Mouse (Mus musculus): ENCODE measurements around the gene Azi2. TPM values are rescaled to one million over a fixed set of nuclear protein-coding genes. Genes with fewer than 3 reads are reported as not detected.

The Azi2 gene
- polyA plus RNA-seq, 1 experiment, result 21.6 TPM

DNA sequence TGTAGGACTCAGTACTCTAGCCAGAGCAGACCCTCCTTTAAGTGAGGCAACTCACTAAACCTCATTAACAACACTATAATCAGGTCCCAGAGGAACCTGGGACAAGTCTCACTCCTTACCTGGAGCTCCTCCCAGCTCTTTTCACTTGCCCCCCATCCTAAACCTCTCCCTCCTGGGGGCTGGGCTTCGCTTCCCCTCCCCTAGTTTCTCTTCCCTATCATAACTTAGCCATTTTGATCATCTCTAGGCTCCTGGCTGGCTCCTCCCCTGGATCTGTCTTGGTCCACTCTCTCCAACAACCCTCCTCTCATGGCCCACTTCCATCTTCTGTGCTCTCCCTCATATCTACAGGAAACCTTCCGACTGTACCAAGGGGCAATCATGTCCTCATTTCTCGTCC, 31.0 kb downstream of the Azi2 start:
- H3K4me2 ChIP-seq (ENCODE audit: low read depth), result no peak overlapping the region

DNA sequence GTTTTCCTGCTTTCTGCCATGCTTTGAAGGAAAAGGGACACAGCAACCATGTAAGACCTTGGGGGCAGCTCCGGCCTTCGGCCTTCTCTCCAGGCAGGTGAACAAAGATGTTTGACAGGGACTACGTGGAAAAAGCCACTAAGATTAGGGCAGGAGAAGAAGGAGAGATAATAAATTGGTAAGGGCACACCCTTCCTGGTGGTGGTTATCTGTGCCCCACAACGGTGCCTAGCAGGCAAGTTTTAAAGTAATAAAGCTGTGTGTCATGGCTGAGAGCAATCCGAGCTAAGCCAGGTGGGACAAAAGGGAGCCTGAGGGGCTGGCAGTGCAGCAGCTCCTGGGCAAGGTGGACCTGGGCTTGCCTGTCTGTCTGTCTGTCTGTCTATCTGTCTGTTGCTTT, 31.8 kb downstream of the Azi2 start:
- no peak for TF ChIP-seq MYOG (IDR thresholded peaks at IDR 0.05; ENCODE audit: control insufficient read depth in 1 of 3, insufficient read depth in 1 of 3, insufficient read length in 2 of 3, low read depth in 2 of 3)
- TF ChIP-seq USF1 (IDR thresholded peaks at IDR 0.05; ENCODE audit: low read depth), result no peak
- no peak for TF ChIP-seq TCF12 (IDR thresholded peaks at IDR 0.05; ENCODE audit: insufficient read depth, poor library complexity, severe bottlenecking)
- TF ChIP-seq SRF (IDR thresholded peaks at IDR 0.05; ENCODE audit: control insufficient read depth, insufficient read length, low read depth), result no peak
- TF ChIP-seq CEBPB (IDR thresholded peaks at IDR 0.05; ENCODE audit: insufficient read depth, poor library complexity, severe bottlenecking), result no peak
- peaks cover 1% of the 10 kb centered on the region for H3K36me3 ChIP-seq (ENCODE audit: control insufficient read depth, insufficient read depth)
- H3K79me2 ChIP-seq (ENCODE audit: control insufficient read depth, insufficient read depth), result no peaks in the 10 kb centered on the region
- no peaks in the 10 kb centered on the region for H3K27me3 ChIP-seq (ENCODE audit: control insufficient read depth, insufficient read depth, insufficient read length)
- no peak overlapping the region for H3K4me3 ChIP-seq
- H3ac ChIP-seq (ENCODE audit: control insufficient read depth, insufficient read length), result no peak overlapping the region
- no peak overlapping the region for H3K4me2 ChIP-seq (ENCODE audit: low read depth)

More for the DNA sequence above, 31.0 kb downstream of the Azi2 start:
- Histone ChIP-seq H3K36me3 (ENCODE audit: control insufficient read depth, insufficient read depth) (peaks cover 5% of the 10 kb centered on the region), H3K79me2 (ENCODE audit: control insufficient read depth, insufficient read depth) (no peaks in the 10 kb centered on the region), H3K4me3 (no peak overlapping the region), H3ac (ENCODE audit: control insufficient read depth, insufficient read length) (no peak overlapping the region), H3K27me3 (ENCODE audit: control insufficient read depth, insufficient read depth, insufficient read length) (no peaks in the 10 kb centered on the region)
- TF ChIP-seq TCF3 (IDR thresholded peaks at IDR 0.05; ENCODE audit: insufficient read length, low read depth) (no peak), E2F4 (IDR thresholded peaks at IDR 0.05; ENCODE audit: insufficient read depth) (no peak), USF1 (IDR thresholded peaks at IDR 0.05; ENCODE audit: low read depth) (no peak), POLR2A (IDR thresholded peaks at IDR 0.05; ENCODE audit: insufficient read length, low read depth) (no peak), REST (IDR thresholded peaks at IDR 0.05; ENCODE audit: insufficient read depth, insufficient read length) (no peak), POLR2AphosphoS2 (IDR thresholded peaks at IDR 0.05; ENCODE audit: insufficient read length, low read depth) (no peak)

- no peaks in the 10 kb centered on the region for H3K36me3 ChIP-seq (ENCODE audit: control insufficient read depth, insufficient read depth)
- TF ChIP-seq TCF3 (IDR thresholded peaks at IDR 0.05; ENCODE audit: insufficient read length, low read depth), result no peak
- no peak for TF ChIP-seq POLR2A (IDR thresholded peaks at IDR 0.05; ENCODE audit: insufficient read length, low read depth)
- TF ChIP-seq MYOG (IDR thresholded peaks at IDR 0.05; ENCODE audit: control insufficient read depth in 1 of 3, insufficient read depth in 1 of 3, insufficient read length in 2 of 3, low read depth in 2 of 3), result no peak
- TF ChIP-seq REST (IDR thresholded peaks at IDR 0.05; ENCODE audit: insufficient read depth, insufficient read length), result no peak
- no peak for TF ChIP-seq TCF12 (IDR thresholded peaks at IDR 0.05; ENCODE audit: insufficient read depth, poor library complexity, severe bottlenecking)
- no peak for TF ChIP-seq E2F4 (IDR thresholded peaks at IDR 0.05; ENCODE audit: insufficient read depth)
- no peak for TF ChIP-seq CEBPB (IDR thresholded peaks at IDR 0.05; ENCODE audit: insufficient read depth, poor library complexity, severe bottlenecking)
- TF ChIP-seq MYOD1 (IDR thresholded peaks at IDR 0.05; ENCODE audit: control insufficient read depth in 1 of 3, insufficient read length in 2 of 3, low read depth in 2 of 3), result no peak
- no peak for TF ChIP-seq SRF (IDR thresholded peaks at IDR 0.05; ENCODE audit: control insufficient read depth, insufficient read length, low read depth)
- no peak for TF ChIP-seq MAX (IDR thresholded peaks at IDR 0.05; ENCODE audit: low read depth)
- TF ChIP-seq USF1 (IDR thresholded peaks at IDR 0.05; ENCODE audit: low read depth), result no peak
- no peak for TF ChIP-seq POLR2AphosphoS2 (IDR thresholded peaks at IDR 0.05; ENCODE audit: insufficient read length, low read depth)
- no peak overlapping the region for H3K4me3 ChIP-seq
- H3ac ChIP-seq (ENCODE audit: control insufficient read depth, insufficient read length), result no peak overlapping the region
- no peaks in the 10 kb centered on the region for H3K79me2 ChIP-seq (ENCODE audit: control insufficient read depth, insufficient read depth)
- no peak overlapping the region for H3K4me2 ChIP-seq (ENCODE audit: low read depth)
- H3K27me3 ChIP-seq (ENCODE audit: control insufficient read depth, insufficient read depth, insufficient read length), result no peaks in the 10 kb centered on the region
Observed at GRCm38 (mm10) chr9:118073358-118073757, 33.1 kb downstream of the Azi2 start.

GRCm38 (mm10) chr9:118082575-118083431, 42.5 kb downstream of the Azi2 start:
- no peak overlapping the region for H3K4me2 ChIP-seq (ENCODE audit: low read depth)
- no peaks in the 10 kb centered on the region for H3K79me2 ChIP-seq (ENCODE audit: control insufficient read depth, insufficient read depth)
- no peak overlapping the region for H3ac ChIP-seq (ENCODE audit: control insufficient read depth, insufficient read length)
- H3K36me3 ChIP-seq (ENCODE audit: control insufficient read depth, insufficient read depth), result no peaks in the 10 kb centered on the region
- H3K4me3 ChIP-seq, result no peak overlapping the region
- TF ChIP-seq TCF12 (IDR thresholded peaks at IDR 0.05; ENCODE audit: insufficient read depth, poor library complexity, severe bottlenecking) (no peak), MYOG (IDR thresholded peaks at IDR 0.05; ENCODE audit: control insufficient read depth in 1 of 3, insufficient read depth in 1 of 3, insufficient read length in 2 of 3, low read depth in 2 of 3) (no peak), USF1 (IDR thresholded peaks at IDR 0.05; ENCODE audit: low read depth) (no peak), CEBPB (IDR thresholded peaks at IDR 0.05; ENCODE audit: insufficient read depth, poor library complexity, severe bottlenecking) (no peak), REST (IDR thresholded peaks at IDR 0.05; ENCODE audit: insufficient read depth, insufficient read length) (no peak), POLR2AphosphoS2 (IDR thresholded peaks at IDR 0.05; ENCODE audit: insufficient read length, low read depth) (no peak), POLR2A (IDR thresholded peaks at IDR 0.05; ENCODE audit: insufficient read length, low read depth) (no peak), SRF (IDR thresholded peaks at IDR 0.05; ENCODE audit: control insufficient read depth, insufficient read length, low read depth) (no peak), MYOD1 (IDR thresholded peaks at IDR 0.05; ENCODE audit: control insufficient read depth in 1 of 3, insufficient read length in 2 of 3, low read depth in 2 of 3) (no peak), TCF3 (IDR thresholded peaks at IDR 0.05; ENCODE audit: insufficient read length, low read depth) (no peak), E2F4 (IDR thresholded peaks at IDR 0.05; ENCODE audit: insufficient read depth) (no peak), MAX (IDR thresholded peaks at IDR 0.05; ENCODE audit: low read depth) (no peak)
- H3K27me3 ChIP-seq (ENCODE audit: control insufficient read depth, insufficient read depth, insufficient read length), result no peaks in the 10 kb centered on the region

- H3K79me2 ChIP-seq (ENCODE audit: control insufficient read depth, insufficient read depth), result no peaks in the 10 kb centered on the region
- no peaks in the 10 kb centered on the region for H3K27me3 ChIP-seq (ENCODE audit: control insufficient read depth, insufficient read depth, insufficient read length)
- no peak for TF ChIP-seq POLR2A (IDR thresholded peaks at IDR 0.05; ENCODE audit: insufficient read length, low read depth)
- no peak for TF ChIP-seq SRF (IDR thresholded peaks at IDR 0.05; ENCODE audit: control insufficient read depth, insufficient read length, low read depth)
- no peak for TF ChIP-seq TCF3 (IDR thresholded peaks at IDR 0.05; ENCODE audit: insufficient read length, low read depth)
- no peak for TF ChIP-seq MYOG (IDR thresholded peaks at IDR 0.05; ENCODE audit: control insufficient read depth in 1 of 3, insufficient read depth in 1 of 3, insufficient read length in 2 of 3, low read depth in 2 of 3)
- no peak for TF ChIP-seq MYOD1 (IDR thresholded peaks at IDR 0.05; ENCODE audit: control insufficient read depth in 1 of 3, insufficient read length in 2 of 3, low read depth in 2 of 3)
- TF ChIP-seq MAX (IDR thresholded peaks at IDR 0.05; ENCODE audit: low read depth), result no peak
- no peak for TF ChIP-seq REST (IDR thresholded peaks at IDR 0.05; ENCODE audit: insufficient read depth, insufficient read length)
- TF ChIP-seq CEBPB (IDR thresholded peaks at IDR 0.05; ENCODE audit: insufficient read depth, poor library complexity, severe bottlenecking), result no peak
- no peak for TF ChIP-seq TCF12 (IDR thresholded peaks at IDR 0.05; ENCODE audit: insufficient read depth, poor library complexity, severe bottlenecking)
- no peak for TF ChIP-seq USF1 (IDR thresholded peaks at IDR 0.05; ENCODE audit: low read depth)
- TF ChIP-seq E2F4 (IDR thresholded peaks at IDR 0.05; ENCODE audit: insufficient read depth), result no peak
- TF ChIP-seq POLR2AphosphoS2 (IDR thresholded peaks at IDR 0.05; ENCODE audit: insufficient read length, low read depth), result no peak
- H3ac ChIP-seq (ENCODE audit: control insufficient read depth, insufficient read length), result no peak overlapping the region
- no peaks in the 10 kb centered on the region for H3K36me3 ChIP-seq (ENCODE audit: control insufficient read depth, insufficient read depth)
- no peak overlapping the region for H3K4me3 ChIP-seq
- no peak overlapping the region for H3K4me2 ChIP-seq (ENCODE audit: low read depth)
Observed at GRCm38 (mm10) chr9:118083834-118084233, 43.5 kb downstream of the Azi2 start.
